Mouse (Mus musculus): Measurements from ENCODE around the gene Rnaseh2c.
A peak's percentile ranks its signal among the peaks of the same experiment; 100 is the strongest.

The Rnaseh2c gene

DNA sequence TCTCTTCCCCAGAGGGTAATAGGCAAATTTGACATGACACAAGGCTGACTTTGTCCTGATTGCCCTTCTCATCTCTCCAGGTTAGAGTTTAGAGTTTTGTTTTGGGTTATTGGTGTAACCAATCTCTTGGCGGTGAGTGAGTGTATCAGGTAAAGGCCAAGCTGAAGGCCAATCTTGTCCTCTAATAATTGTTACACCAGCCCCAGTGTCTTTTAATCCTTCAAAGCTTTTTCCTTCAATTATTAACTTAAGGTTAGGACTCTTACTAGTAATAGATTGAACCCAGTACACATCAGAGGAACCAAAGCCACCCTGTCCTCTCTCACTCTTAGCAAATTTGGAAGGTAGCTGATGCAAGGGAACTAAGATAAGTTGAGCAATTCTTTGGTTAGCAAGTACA lies 26.3 kb upstream of the Rnaseh2c start:
- DNase-seq: no peak

DNA sequence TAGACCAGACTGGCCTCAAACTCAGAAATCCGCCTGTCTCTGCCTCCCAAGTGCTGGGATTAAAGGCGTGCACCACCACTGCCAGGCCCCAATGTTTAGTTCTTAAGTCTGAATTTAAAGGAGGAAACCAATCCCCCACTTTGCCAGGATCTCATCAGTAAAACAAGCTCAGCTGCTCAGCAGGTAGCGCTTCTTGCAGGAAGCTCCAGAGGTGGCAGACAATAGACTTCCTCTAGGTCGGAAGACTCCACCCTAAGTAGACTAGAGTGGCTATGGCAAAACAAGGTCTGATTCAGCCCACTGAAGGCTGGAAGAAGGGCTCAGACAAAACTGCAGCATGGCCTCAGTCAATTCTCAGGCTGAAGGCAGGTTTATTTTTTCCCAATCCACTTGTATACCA lies 21.7 kb upstream of the Rnaseh2c start:
- DNase-seq: no peak

- DNase-seq: no peak
Observed at GRCm38 (mm10) chr19:5580776-5581175, 20.9 kb upstream of the Rnaseh2c start.

DNA sequence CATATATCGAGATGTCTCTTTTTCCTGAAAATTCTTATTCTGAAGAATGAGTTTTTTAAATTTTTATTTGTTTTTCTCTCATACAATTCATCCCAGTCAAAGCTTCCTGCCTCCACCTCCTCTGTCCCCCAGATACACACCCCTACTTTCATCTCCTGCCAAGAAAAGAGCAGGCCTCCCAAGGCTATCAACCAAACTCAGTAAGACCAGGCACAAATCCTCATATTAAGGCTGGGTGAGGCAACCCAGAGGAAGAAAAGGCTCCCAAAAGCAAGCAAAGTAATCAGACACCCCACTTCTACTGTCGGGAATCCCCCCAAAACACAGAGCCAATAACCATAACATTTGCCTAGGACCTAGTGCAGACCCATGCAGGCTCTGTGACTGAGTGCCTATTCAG lies 19.7 kb upstream of the Rnaseh2c start:
- DNase-seq: no peak

- no peak for DNase-seq
Observed at GRCm38 (mm10) chr19:5589159-5589558, 12.5 kb upstream of the Rnaseh2c start.

GRCm38 (mm10) chr19:5591888-5592287 lies 9.8 kb upstream of the Rnaseh2c start:
- no peak for DNase-seq

- DNase-seq: no peak
Observed at GRCm38 (mm10) chr19:5599224-5599623, 2.4 kb upstream of the Rnaseh2c start.

- DNase-seq: no peak
Observed at GRCm38 (mm10) chr19:5603664-5604063, 2.0 kb downstream of the Rnaseh2c start.

- DNase-seq: no peak
Observed at GRCm38 (mm10) chr19:5605126-5605525, 3.5 kb downstream of the Rnaseh2c start.

- no peak for DNase-seq
Observed at GRCm38 (mm10) chr19:5606196-5606595, 4.5 kb downstream of the Rnaseh2c start.

- DNase-seq: no peak
Observed at GRCm38 (mm10) chr19:5607705-5608410, 6.2 kb downstream of the Rnaseh2c start.

DNA sequence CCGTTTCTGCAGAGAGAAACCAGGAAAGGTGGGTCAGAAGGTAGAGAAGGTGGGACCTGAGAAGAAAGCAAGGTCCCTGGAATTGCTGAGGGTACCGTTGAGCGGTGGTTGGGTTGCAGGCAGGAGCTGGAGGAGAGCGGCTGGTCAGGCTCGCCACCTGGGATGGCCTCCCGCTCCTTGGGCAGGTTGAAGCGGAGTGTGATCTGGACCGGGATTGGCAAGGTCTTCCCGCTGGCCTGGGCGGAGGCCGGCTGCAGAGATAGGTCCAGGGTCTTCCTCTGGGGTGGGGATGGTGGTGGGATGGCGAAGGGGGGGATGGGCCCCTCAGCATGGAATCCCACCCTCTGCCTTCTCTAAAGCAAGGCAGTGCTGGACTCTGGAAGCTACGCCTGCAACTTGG lies 7.0 kb downstream of the Rnaseh2c start:
- no peak for DNase-seq

GRCm38 (mm10) chr19:5609171-5609546 lies 7.5 kb downstream of the Rnaseh2c start:
- no peak for DNase-seq

DNA sequence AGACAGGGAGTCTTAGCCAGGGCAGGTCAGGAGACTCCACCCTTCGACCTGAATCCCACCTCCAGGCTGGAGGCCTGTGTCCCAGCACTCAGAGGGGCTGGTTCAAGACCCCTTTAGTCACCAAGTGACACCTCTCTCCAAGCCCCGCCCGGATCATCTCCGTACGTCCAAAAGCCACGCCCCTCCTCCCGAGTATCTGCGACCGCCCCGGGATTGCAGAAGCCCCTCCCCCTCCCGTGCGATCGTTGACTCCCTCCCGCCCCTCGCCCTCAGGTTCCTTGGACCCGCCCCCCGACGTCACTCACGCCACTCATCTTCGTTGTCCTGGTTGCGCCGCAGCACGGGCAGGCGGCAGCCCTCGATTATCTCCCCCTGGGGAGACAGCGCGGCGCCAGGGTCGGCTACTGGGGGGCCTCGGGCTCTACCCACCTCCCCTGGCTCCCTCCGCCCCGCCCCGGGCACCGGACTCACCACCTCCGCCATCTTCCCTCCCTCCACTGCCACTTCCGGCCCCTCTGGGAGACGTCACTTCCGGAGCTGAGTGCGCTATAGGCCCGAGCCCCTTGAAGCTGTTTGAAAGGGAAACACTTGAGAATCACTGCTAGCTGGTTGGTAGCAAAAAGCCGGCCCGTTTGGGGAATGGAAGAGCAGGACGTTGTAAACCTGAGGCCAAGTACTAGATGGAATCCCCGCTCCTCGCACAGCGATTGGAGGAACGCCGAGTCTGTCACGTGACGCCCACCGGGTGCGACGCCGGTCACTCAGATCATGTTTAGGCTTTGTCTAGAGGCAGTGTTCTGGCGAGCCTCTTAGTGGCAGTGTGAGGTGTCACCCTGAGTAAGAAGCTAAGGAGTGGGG lies 8.1 kb downstream of the Rnaseh2c start, which contains the start of gene Kat5:
TSS of gene Kat5 (minus strand) at position 691 of the 858 bp plus-strand sequence.
- peak; percentile 94 to 96 for DNase-seq

DNA sequence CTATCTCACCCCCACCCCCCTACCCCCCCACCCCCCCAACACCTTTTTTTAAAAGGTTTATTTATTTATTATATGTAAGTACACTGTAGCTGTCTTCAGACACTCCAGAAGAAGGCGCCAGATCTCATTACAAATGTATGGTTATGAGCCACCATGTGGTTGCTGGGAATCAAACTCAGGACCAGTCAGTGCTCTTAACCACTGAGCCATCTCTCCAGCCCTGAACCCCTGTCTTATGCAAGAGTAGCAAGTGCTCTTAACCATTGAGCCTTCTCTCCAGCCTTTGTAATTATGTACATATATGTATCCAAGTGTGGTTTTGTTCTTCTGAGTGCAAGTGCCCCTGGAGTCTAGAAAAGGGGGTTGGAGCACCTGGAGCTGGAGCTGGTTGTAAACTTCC lies 10.3 kb downstream of the Rnaseh2c start:
- DNase-seq: peak; percentile 53 to 58

DNA sequence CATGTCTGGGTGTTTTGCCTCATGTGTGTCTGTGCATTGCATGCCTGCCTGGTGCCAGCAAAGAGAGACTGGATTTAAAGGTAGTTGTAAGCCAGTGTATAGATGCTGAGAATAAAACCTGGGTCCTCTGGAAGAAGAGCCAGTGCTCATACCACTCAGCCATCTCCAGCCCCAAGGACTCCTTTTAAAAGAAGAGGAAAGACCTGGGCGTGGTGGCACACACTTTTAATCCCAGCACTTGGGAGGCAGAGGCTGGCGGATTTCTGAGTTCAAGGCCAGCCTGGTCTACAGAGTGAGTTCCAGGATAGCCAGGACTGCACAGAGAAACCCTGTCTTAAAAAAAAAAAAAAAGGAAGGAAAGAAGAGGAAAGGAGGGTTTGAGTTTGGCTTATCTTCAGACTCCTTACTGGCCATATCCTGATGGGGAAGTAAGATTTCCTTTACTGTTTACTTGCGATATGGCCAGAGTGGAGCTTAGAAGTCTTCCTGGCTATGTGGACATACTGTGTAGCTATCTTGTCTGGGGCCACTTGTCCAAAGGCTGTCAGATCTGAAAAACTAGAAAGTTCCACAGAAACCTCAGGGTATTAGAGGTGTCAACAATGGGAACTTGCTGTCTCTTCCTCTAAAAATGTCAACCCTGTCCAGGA lies 11.2 kb downstream of the Rnaseh2c start:
- no peak for DNase-seq

DNA sequence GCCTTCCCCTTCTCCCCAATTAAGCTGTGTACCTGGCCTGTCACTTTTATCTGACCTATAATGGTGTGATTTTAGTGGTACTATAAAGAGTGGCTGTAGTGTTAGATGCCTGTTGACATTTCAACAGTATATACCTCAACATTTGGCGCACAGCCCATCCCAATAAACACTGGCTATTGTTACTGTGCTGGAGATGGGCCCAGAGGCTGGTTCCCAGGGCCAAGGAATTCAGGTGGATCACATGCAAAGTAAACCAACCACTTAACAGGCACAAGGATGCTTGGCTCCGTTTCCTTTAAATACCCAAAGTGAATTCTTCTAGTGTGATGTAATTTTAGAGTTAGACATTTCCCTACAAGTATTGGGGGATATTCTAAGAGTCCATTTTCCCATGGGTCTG lies 13.3 kb downstream of the Rnaseh2c start:
- no peak for DNase-seq

DNA sequence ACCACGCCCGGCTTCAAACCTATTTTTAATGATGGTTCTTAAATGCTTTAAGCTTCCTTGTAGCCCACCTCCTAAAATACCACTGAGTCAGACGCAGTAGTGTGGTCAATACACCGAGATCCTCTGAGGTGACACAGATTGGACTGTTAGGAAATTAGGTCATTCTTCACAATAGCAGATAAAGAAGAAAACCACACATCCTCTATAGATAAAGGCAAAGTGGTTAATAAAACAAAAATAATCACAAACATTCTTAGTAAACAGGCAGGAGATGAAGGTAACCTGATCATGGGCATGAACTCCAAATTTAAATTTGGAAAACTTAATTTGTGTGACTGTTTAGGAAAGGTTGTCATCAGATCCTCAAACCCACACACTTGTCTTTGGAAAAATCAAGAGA lies 18.3 kb downstream of the Rnaseh2c start:
- no peak for DNase-seq

- DNase-seq: no peak
Observed at GRCm38 (mm10) chr19:5621884-5622283, 20.2 kb downstream of the Rnaseh2c start.

- DNase-seq: no peak
Observed at GRCm38 (mm10) chr19:5625311-5625710, 23.6 kb downstream of the Rnaseh2c start.

GRCm38 (mm10) chr19:5629907-5630306 lies 28.2 kb downstream of the Rnaseh2c start:
- DNase-seq: no peak

- no peak for DNase-seq
Observed at GRCm38 (mm10) chr19:5632120-5632519, 30.4 kb downstream of the Rnaseh2c start.

GRCm38 (mm10) chr19:5636036-5636570 lies 34.4 kb downstream of the Rnaseh2c start:
- no peak for DNase-seq
